Mouse (Mus musculus) heart, postnatal 0 days (tissue): ENCODE measurements around the gene Ppp6r1.

Experiments
- CTCF ChIP-seq: IDR thresholded peaks from 2 replicates; pipeline ENCODE4 v1.5.1; 2016; ENCODE audit warnings: antibody characterized with exemption, control low read depth, low read depth
- EP300 ChIP-seq: IDR thresholded peaks from 2 replicates; pipeline ENCODE4 v1.6.1; 2016; ENCODE audit warnings: antibody characterized with exemption, low read depth

- TF ChIP-seq EP300 (no peak), CTCF (peak; percentile 51)
Observed at GRCm38 (mm10) chr7:4623544-4624189, 35.2 kb downstream of the Ppp6r1 start.
